Mouse (Mus musculus): ENCODE results near the gene Macc1. TPM values are rescaled to one million over a fixed set of nuclear protein-coding genes. Genes with fewer than 3 reads are reported as not detected.

Gene Macc1
- total RNA-seq, 1 experiment from 2014 or later = not detected

- ATAC-seq (replicated peaks; ENCODE audit: low read depth, poor library complexity, severe bottlenecking) = no peak
Observed at GRCm38 (mm10) chr12:119381839-119382238, 67.8 kb downstream of the Macc1 start.

GRCm38 (mm10) chr12:119386243-119386642 is 72.2 kb downstream of the Macc1 start:
- 0 out of 2 replicates have a peak, but pooled peaks have one; percentile 36 for ATAC-seq (replicated peaks; ENCODE audit: low read depth, poor library complexity, severe bottlenecking)

- peak; percentile 18; the same call in 1 of the 2 replicates for ATAC-seq (replicated peaks; ENCODE audit: low read depth, poor library complexity, severe bottlenecking)
Observed at GRCm38 (mm10) chr12:119386650-119387049, 72.6 kb downstream of the Macc1 start.

GRCm38 (mm10) chr12:119387925-119388324 is 73.9 kb downstream of the Macc1 start:
- ATAC-seq (replicated peaks; ENCODE audit: low read depth, poor library complexity, severe bottlenecking) = no peak

- ATAC-seq (replicated peaks; ENCODE audit: low read depth, poor library complexity, severe bottlenecking) = no peak
Observed at GRCm38 (mm10) chr12:119390192-119390684, 76.2 kb downstream of the Macc1 start.

GRCm38 (mm10) chr12:119398046-119398659 is 84.1 kb downstream of the Macc1 start:
- ATAC-seq (replicated peaks; ENCODE audit: low read depth, poor library complexity, severe bottlenecking) = 0 out of 2 replicates have a peak, but pooled peaks have one; percentile 25

- ATAC-seq (replicated peaks; ENCODE audit: low read depth, poor library complexity, severe bottlenecking) = no peak
Observed at GRCm38 (mm10) chr12:119402273-119402672, 88.2 kb downstream of the Macc1 start.

GRCm38 (mm10) chr12:119402796-119403195 is 88.7 kb downstream of the Macc1 start:
- ATAC-seq (replicated peaks; ENCODE audit: low read depth, poor library complexity, severe bottlenecking) = no peak

GRCm38 (mm10) chr12:119404810-119405209 is 90.7 kb downstream of the Macc1 start:
- ATAC-seq (replicated peaks; ENCODE audit: low read depth, poor library complexity, severe bottlenecking) = no peak

- no peak for ATAC-seq (replicated peaks; ENCODE audit: low read depth, poor library complexity, severe bottlenecking)
Observed at GRCm38 (mm10) chr12:119410522-119410921, 96.5 kb downstream of the Macc1 start.

- peak; percentile 65; the same call in 1 of the 2 replicates for ATAC-seq (replicated peaks; ENCODE audit: low read depth, poor library complexity, severe bottlenecking)
Observed at GRCm38 (mm10) chr12:119410956-119411355, 96.9 kb downstream of the Macc1 start.

GRCm38 (mm10) chr12:119411982-119412381 is 97.9 kb downstream of the Macc1 start:
- ATAC-seq (replicated peaks; ENCODE audit: low read depth, poor library complexity, severe bottlenecking) = 0 out of 2 replicates have a peak, but pooled peaks have one; percentile 42

GRCm38 (mm10) chr12:119415900-119416299 is 101.8 kb downstream of the Macc1 start:
- ATAC-seq (replicated peaks; ENCODE audit: low read depth, poor library complexity, severe bottlenecking) = no peak

- peak; percentile 68 for ATAC-seq (replicated peaks; ENCODE audit: low read depth, poor library complexity, severe bottlenecking)
Observed at GRCm38 (mm10) chr12:119425749-119426148, 111.7 kb downstream of the Macc1 start.

GRCm38 (mm10) chr12:119426182-119426886 is 112.3 kb downstream of the Macc1 start:
- peak; percentile 22; the same call in 1 of the 2 replicates for ATAC-seq (replicated peaks; ENCODE audit: low read depth, poor library complexity, severe bottlenecking)

GRCm38 (mm10) chr12:119426887-119427204 is 112.8 kb downstream of the Macc1 start:
- peak; percentile 93 for ATAC-seq (replicated peaks; ENCODE audit: low read depth, poor library complexity, severe bottlenecking)

- ATAC-seq (replicated peaks; ENCODE audit: low read depth, poor library complexity, severe bottlenecking) = no peak
Observed at GRCm38 (mm10) chr12:119440720-119441119, 126.7 kb downstream of the Macc1 start.

- no peak for ATAC-seq (replicated peaks; ENCODE audit: low read depth, poor library complexity, severe bottlenecking)
Observed at GRCm38 (mm10) chr12:119450116-119450515, 136.0 kb downstream of the Macc1 start.

- no peak for ATAC-seq (replicated peaks; ENCODE audit: low read depth, poor library complexity, severe bottlenecking)
Observed at GRCm38 (mm10) chr12:119451232-119451631, 137.2 kb downstream of the Macc1 start.

GRCm38 (mm10) chr12:119454076-119454475 is 140.0 kb downstream of the Macc1 start:
- ATAC-seq (replicated peaks; ENCODE audit: low read depth, poor library complexity, severe bottlenecking) = no peak

Measured in common myeloid progenitor, adult 5-6 weeks (primary cell).